Mouse (Mus musculus): ENCODE measurements around the gene Bcl11a. TPM values are rescaled to one million over a fixed set of nuclear protein-coding genes. Genes with fewer than 3 reads are reported as not detected.

The Bcl11a gene
- polyA plus RNA-seq, 1 experiment from 2014 or later = 43.0 TPM

DNA sequence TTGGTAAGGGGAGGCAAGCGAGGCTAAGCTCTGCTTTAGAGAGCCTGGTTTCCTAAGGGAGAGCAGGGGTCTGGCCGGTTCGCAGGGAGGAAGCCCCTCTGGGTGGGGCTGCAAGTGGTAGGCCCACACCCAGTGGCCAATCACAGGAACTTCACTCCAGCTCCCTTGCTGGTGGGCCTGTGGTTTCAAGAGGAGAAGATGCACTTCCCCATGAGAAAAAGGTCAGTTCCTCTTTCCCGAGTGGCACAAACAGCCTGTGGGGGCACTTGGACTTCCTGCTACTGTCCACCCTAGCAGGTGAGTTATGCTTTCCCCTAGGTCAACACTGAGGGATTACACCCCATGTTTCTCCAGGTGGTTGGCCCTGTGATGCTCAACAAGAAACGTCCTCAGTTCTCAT, 107.1 kb downstream of the Bcl11a start:
- H3K4me3 ChIP-seq (replicated peaks) = no peak overlapping the region
- ATAC-seq (ENCODE audit: insufficient number of reproducible peaks, low FRiP score, low TSS enrichment, low read depth) = no peak
- H3K9me3 ChIP-seq (replicated peaks) = no peaks in the 10 kb centered on the region
- no peaks in the 10 kb centered on the region for H3K4me1 ChIP-seq
- H3K27ac ChIP-seq (replicated peaks) = no peak overlapping the region
- no peak overlapping the region for H3K9ac ChIP-seq
- 68% methylated on average over 5 of the region's 5 CpGs for WGBS
- H3K36me3 ChIP-seq = no peaks in the 10 kb centered on the region
- no peak overlapping the region for H3K4me2 ChIP-seq (replicated peaks)
- no peaks in the 10 kb centered on the region for H3K27me3 ChIP-seq

DNA sequence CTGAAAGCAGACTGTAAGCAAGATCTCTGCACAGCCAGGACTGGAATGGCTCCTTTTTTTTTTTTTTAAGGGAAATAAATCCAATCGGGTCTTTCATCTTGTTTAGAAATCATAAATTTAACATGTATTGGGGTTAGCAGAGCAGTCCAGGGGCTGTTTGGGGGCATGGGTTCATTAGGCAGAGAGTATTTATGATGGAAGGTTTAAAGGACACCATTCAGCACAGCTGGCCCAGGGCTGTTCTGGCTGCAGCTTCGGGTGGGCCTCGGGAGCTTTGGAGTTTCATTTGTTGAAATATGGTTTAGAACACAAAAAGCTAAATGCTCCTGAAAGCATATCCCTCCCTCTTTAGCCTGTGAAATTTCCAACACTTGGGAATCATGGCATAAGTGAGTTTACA, 112.6 kb downstream of the Bcl11a start:
- H3K4me1 ChIP-seq = no peaks in the 10 kb centered on the region
- 71% methylated on average over 3 of the region's 3 CpGs for WGBS

DNA sequence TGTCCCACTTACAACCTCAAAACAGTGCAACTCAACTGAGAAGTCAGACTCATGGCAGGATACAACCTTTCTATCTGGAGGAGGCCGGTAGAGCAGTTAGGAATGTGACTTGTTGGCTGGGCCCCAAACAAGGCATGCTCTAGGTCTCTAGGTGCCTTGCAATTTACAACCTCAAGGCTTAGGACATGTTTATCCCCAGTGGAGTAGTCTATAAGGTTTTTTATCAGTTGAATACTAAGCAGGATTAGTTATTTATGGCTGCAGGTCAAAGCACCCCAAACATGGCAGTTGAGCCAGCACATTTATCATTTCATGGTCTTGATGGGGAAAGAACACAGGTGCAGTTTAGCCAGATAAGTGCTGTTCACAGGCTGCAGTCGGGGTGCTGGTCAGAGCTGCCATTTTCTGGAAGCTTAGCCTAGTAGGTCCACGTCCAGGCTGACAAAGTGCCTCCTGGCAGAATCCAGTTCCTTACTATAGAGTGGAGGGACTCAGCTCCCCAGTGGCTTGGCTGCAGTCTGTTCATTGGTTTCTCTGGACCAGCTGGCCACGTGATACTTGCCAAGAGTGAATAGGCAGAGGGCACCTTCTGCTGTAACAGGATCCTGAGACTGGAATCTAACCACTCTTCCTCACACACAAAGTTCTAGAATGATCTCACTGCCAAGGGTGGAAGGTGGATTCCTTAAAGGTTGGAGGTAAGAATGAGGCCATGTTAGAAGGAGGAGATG, 118.8 kb downstream of the Bcl11a start:
- Histone ChIP-seq H3K9ac (no peak overlapping the region), H3K9me3 (replicated peaks) (no peaks in the 10 kb centered on the region), H3K27me3 (no peaks in the 10 kb centered on the region), H3K4me3 (replicated peaks) (no peak overlapping the region), H3K36me3 (no peaks in the 10 kb centered on the region), H3K27ac (replicated peaks) (no peak overlapping the region), H3K4me1 (no peaks in the 10 kb centered on the region), H3K4me2 (replicated peaks) (no peak overlapping the region)
- WGBS = 80% methylated on average over 4 of the region's 4 CpGs
- ATAC-seq (ENCODE audit: insufficient number of reproducible peaks, low FRiP score, low TSS enrichment, low read depth) = no peak

More for the DNA sequence above, 112.6 kb downstream of the Bcl11a start:
- no peak for ATAC-seq (ENCODE audit: insufficient number of reproducible peaks, low FRiP score, low TSS enrichment, low read depth)
- Histone ChIP-seq H3K4me3 (replicated peaks) (no peak overlapping the region), H3K27me3 (no peaks in the 10 kb centered on the region), H3K9ac (no peak overlapping the region), H3K27ac (replicated peaks) (no peak overlapping the region), H3K4me2 (replicated peaks) (no peak overlapping the region), H3K36me3 (no peaks in the 10 kb centered on the region), H3K9me3 (replicated peaks) (no peaks in the 10 kb centered on the region)

DNA sequence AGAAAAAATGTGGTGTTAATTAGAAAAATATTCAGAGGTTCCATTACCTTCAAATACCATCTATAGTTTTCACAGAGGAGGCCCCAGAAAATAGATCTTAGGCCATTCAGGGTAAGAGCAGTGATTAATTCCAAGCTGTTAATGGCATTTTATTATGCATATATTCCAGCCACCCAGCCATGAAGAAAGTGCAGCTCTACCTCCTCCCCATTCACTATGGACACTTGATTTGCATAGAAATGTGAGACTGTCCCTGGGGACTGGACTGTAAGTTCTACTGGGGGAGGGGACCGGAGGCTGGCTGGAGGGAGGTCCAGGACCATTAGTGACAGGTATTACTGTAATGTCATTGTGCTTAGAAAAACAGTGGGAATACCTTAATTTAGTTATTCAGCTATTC, 119.6 kb downstream of the Bcl11a start:
- Histone ChIP-seq H3K4me3 (replicated peaks) (no peak overlapping the region), H3K9ac (no peak overlapping the region), H3K4me2 (replicated peaks) (no peak overlapping the region), H3K4me1 (no peaks in the 10 kb centered on the region), H3K27ac (replicated peaks) (no peak overlapping the region), H3K36me3 (no peaks in the 10 kb centered on the region), H3K27me3 (no peaks in the 10 kb centered on the region), H3K9me3 (replicated peaks) (no peaks in the 10 kb centered on the region)
- WGBS = 86% methylated on average over 1 of the region's 1 CpGs
- no peak for ATAC-seq (ENCODE audit: insufficient number of reproducible peaks, low FRiP score, low TSS enrichment, low read depth)

DNA sequence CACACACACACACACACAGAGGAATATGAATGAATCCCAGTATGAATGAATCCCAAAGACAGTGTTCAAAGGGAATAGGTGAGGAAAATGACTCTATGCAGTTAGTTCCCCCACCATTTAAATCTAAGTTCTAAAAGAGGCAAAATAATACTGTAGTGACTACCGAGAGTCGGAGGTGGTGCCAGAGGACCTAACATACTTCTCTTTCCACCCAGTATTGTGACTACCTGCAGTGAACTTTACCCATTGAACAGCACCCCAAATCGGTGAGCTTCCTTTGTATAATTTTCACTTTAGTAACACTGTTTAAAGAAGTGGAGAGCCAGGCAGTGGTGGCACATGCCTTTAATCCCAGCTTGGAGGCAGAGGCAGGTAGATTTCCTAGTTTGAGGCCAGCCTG, 121.7 kb downstream of the Bcl11a start:
- Histone ChIP-seq H3K27ac (replicated peaks) (no peak overlapping the region), H3K27me3 (no peaks in the 10 kb centered on the region), H3K9me3 (replicated peaks) (no peaks in the 10 kb centered on the region), H3K9ac (no peak overlapping the region), H3K4me1 (no peaks in the 10 kb centered on the region), H3K4me2 (replicated peaks) (no peak overlapping the region), H3K36me3 (no peaks in the 10 kb centered on the region), H3K4me3 (replicated peaks) (no peak overlapping the region)
- no peak for ATAC-seq (ENCODE audit: insufficient number of reproducible peaks, low FRiP score, low TSS enrichment, low read depth)
- WGBS = 87% methylated on average over 3 of the region's 3 CpGs

DNA sequence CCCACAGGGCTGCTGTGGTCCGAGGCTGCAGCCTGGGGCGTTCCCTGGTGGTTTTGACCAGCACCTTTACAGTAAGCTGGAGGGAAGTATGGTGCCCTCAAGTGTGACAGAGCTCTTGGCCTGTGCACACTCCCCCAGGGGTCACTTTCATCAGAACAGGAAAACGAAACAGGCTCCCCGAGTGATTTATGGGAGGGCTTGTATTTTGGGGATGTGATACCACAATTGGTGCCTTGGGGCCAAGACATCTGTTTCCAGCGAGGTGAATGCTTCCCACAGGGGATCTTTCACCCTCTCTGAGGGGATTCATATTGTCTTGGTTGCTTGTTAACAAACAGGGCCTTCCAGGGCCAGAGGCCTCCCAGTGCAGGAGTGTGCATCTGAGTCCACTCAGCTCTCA, 122.5 kb downstream of the Bcl11a start:
- H3K4me3 ChIP-seq (replicated peaks) = no peak overlapping the region
- ATAC-seq (ENCODE audit: insufficient number of reproducible peaks, low FRiP score, low TSS enrichment, low read depth) = 0 out of 2 replicates have a peak, but pooled peaks have one; percentile 18
- no peaks in the 10 kb centered on the region; the same call in 1 of the 2 replicates for H3K27me3 ChIP-seq
- H3K9me3 ChIP-seq (replicated peaks) = no peaks in the 10 kb centered on the region
- WGBS = 61% methylated on average over 5 of the region's 5 CpGs
- H3K27ac ChIP-seq (replicated peaks) = no peak overlapping the region
- H3K9ac ChIP-seq = no peak overlapping the region
- H3K36me3 ChIP-seq = no peaks in the 10 kb centered on the region
- H3K4me2 ChIP-seq (replicated peaks) = no peak overlapping the region
- no peaks in the 10 kb centered on the region for H3K4me1 ChIP-seq

DNA sequence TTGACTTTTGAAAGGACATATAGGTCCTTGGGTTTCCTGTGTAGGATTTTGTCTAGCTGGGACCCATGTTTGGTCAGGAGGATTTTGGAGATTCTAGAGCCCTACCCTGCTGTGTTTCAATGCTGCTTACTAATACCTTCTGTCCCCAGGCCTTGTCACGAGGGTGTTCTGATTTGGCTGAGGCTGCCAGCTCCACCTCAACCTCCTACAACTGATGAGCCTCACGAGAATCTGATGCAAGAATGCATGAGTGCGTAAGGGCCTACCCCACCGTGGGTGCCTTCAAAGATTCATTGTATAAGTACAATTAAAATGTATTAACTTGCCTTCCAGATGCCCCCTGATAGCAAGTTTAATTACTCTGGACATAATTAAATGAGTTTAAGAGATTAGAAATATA, 123.4 kb downstream of the Bcl11a start:
- H3K36me3 ChIP-seq = no peaks in the 10 kb centered on the region
- H3K27me3 ChIP-seq = no peaks in the 10 kb centered on the region; the same call in 1 of the 2 replicates
- WGBS = 73% methylated on average over 4 of the region's 4 CpGs
- H3K9me3 ChIP-seq (replicated peaks) = no peaks in the 10 kb centered on the region
- no peak overlapping the region for H3K27ac ChIP-seq (replicated peaks)
- H3K9ac ChIP-seq = no peak overlapping the region
- H3K4me3 ChIP-seq (replicated peaks) = no peak overlapping the region
- H3K4me1 ChIP-seq = no peaks in the 10 kb centered on the region
- no peak for ATAC-seq (ENCODE audit: insufficient number of reproducible peaks, low FRiP score, low TSS enrichment, low read depth)
- no peak overlapping the region for H3K4me2 ChIP-seq (replicated peaks)

DNA sequence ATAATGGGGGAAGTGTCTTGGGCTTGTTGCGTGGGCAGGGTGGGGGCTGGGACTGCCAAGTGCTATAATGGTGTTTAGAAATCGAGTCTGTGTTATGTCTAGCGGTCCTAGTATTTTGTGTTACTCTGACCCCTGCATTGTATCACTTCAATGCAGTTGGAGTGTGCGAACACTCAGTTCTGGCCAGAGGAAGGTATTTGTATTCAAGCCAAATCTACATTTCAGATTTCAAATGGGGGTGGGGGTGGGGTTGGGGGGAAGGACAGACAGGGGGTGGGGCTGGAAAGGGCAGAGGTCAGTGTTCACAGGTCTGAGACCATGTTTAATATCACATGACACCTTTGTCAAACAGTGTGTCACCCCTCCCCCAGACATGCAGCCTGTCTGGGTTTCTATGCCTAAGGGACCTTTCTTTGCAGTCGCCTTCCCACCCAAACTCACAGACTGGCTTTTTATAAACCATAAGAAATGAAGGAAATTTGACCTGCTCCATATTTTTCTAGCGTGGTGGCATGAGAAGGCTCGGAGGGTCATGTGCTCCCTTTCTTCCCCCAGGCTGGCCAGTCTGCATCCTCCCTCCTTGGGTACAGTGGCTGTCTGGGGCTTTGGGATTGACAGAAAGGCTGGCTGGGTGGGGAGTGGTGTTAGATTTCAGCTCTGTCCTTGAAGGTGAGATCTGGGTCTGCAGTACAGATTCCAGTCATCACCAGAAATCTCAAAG, 124.9 kb downstream of the Bcl11a start:
- no peak overlapping the region for H3K4me2 ChIP-seq (replicated peaks)

DNA sequence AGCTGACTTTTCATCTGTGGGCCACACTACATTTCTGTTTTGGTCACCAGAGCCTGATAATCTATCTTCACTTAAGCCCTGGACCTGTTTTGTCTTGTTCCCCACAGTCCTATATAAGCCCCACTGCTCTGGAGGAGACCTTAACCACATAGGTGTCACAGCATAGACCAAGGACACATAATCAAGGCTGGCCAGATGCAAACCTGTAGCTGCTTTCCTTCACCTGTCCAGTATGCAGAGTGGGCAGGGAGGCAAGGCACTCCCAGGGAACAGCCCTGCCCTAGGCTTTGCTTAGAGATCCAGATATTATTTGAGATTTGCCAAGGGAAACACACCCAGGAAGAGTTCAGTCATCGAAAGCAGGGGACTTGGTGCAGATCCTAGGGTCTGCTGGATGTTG, 125.6 kb downstream of the Bcl11a start:
- no peak overlapping the region for H3K9ac ChIP-seq
- no peaks in the 10 kb centered on the region for H3K36me3 ChIP-seq
- H3K4me3 ChIP-seq (replicated peaks) = no peak overlapping the region
- H3K9me3 ChIP-seq (replicated peaks) = no peaks in the 10 kb centered on the region
- H3K27ac ChIP-seq (replicated peaks) = no peak overlapping the region
- WGBS = 86% methylated on average over 1 of the region's 1 CpGs
- no peaks in the 10 kb centered on the region for H3K4me1 ChIP-seq
- ATAC-seq (ENCODE audit: insufficient number of reproducible peaks, low FRiP score, low TSS enrichment, low read depth) = no peak
- H3K27me3 ChIP-seq = no peaks in the 10 kb centered on the region; the same call in 1 of the 2 replicates
- no peak overlapping the region for H3K4me2 ChIP-seq (replicated peaks)

More for the DNA sequence above, 124.9 kb downstream of the Bcl11a start:
- WGBS = 30% methylated on average over 7 of the region's 7 CpGs
- no peak for ATAC-seq (ENCODE audit: insufficient number of reproducible peaks, low FRiP score, low TSS enrichment, low read depth)
- H3K9ac ChIP-seq = no peak overlapping the region
- no peaks in the 10 kb centered on the region; the same call in 1 of the 2 replicates for H3K27me3 ChIP-seq
- no peak overlapping the region for H3K4me3 ChIP-seq (replicated peaks)
- H3K9me3 ChIP-seq (replicated peaks) = no peaks in the 10 kb centered on the region
- H3K36me3 ChIP-seq = no peaks in the 10 kb centered on the region
- H3K27ac ChIP-seq (replicated peaks) = no peak overlapping the region
- no peaks in the 10 kb centered on the region for H3K4me1 ChIP-seq

DNA sequence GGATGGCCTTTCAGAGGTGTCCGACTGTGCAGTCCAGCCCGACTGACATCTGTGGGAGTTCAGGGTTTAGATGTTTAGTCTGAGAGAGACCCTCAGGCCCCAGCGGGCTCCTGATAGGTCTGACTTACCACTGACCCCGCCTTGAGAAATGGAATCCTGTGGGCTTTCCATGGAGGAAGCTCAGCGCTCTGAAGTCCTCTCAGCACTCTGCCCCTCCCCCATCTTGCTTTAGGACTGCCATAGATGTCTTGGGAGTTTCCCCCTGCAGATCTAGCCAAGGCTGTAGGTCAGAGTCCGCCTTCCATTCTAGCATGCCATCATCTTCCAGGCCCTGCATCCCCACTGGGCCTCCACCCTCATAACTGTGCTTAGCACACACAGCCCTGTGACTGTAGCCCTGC, 131.1 kb downstream of the Bcl11a start:
- ATAC-seq (ENCODE audit: insufficient number of reproducible peaks, low FRiP score, low TSS enrichment, low read depth) = no peak

DNA sequence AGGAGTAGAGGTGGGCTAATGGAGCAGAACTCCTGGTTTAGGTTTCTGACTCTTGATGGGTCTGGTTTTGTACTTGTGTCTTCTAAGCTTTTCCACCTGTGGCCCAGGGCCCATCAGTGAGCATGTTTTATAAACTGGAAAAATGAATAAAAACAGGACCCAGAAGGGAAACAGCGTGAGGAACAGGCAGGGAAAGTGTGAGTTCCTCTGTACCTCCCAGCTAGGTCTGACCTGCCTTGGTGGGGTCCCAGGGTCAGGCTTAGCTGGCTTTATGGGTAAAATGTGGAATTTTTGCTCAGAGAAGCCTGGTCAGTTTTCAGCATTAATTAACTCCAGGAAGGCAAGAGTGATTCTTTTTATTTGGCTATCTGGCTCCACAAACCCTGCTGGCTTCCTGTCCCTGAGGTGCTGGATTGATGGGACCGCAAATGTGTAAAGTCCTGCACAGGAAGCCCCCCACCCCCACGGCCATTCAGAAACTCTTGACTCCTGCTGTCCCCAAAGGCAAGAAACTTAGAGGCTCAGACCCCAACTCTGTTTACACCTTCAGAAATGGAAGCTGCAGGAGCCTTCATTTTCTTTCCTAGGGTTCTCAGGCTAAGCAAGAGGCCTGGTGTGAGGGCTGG, 136.8 kb downstream of the Bcl11a start:
- Histone ChIP-seq H3K4me2 (replicated peaks) (no peak overlapping the region), H3K27me3 (no peaks in the 10 kb centered on the region), H3K4me1 (no peaks in the 10 kb centered on the region), H3K9ac (no peak overlapping the region), H3K4me3 (replicated peaks) (no peak overlapping the region), H3K9me3 (replicated peaks) (no peaks in the 10 kb centered on the region), H3K36me3 (no peaks in the 10 kb centered on the region), H3K27ac (replicated peaks) (no peak overlapping the region)
- 48% methylated on average over 3 of the region's 3 CpGs for WGBS
- ATAC-seq (ENCODE audit: insufficient number of reproducible peaks, low FRiP score, low TSS enrichment, low read depth) = no peak

More for the DNA sequence above, 131.1 kb downstream of the Bcl11a start:
- H3K4me3 ChIP-seq (replicated peaks) = no peak overlapping the region
- no peak overlapping the region for H3K4me2 ChIP-seq (replicated peaks)
- H3K9ac ChIP-seq = no peak overlapping the region
- no peaks in the 10 kb centered on the region for H3K4me1 ChIP-seq
- no peaks in the 10 kb centered on the region for H3K36me3 ChIP-seq
- no peaks in the 10 kb centered on the region; the same call in 1 of the 2 replicates for H3K27me3 ChIP-seq
- no peak overlapping the region for H3K27ac ChIP-seq (replicated peaks)
- 41% methylated on average over 6 of the region's 6 CpGs for WGBS
- no peaks in the 10 kb centered on the region for H3K9me3 ChIP-seq (replicated peaks)
